Mouse (Mus musculus) kidney, postnatal 25 days (tissue): Measurements from ENCODE around the gene Apbb1.

Source experiments
- DNase-seq, 2 experiments: peaks; one replicate each; pipeline ENCODE4 v3.0.0; 2021; ENCODE audit warnings: mixed read lengths in 2 of 2

The Apbb1 gene

DNA sequence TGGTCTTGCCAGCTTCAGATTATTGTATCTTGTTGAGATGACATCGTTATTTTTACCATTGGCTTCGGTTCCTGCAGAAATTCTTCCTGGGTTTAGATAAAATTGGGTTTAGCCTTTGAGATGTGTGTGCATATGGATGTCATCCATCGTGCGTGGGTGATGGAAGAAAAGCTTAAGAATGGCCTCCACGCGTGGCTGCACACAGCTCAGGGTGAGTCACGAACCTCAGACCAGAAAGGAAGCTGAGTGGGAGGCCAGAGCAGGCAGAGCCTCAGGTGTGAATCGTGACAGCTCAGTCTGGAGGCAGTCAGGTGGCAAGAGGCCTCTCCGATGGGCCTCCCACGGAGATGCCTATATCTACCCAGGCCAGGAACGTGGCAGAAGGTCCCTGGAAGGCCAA, 62.1 kb downstream of the Apbb1 start:
- DNase-seq = no peak

DNA sequence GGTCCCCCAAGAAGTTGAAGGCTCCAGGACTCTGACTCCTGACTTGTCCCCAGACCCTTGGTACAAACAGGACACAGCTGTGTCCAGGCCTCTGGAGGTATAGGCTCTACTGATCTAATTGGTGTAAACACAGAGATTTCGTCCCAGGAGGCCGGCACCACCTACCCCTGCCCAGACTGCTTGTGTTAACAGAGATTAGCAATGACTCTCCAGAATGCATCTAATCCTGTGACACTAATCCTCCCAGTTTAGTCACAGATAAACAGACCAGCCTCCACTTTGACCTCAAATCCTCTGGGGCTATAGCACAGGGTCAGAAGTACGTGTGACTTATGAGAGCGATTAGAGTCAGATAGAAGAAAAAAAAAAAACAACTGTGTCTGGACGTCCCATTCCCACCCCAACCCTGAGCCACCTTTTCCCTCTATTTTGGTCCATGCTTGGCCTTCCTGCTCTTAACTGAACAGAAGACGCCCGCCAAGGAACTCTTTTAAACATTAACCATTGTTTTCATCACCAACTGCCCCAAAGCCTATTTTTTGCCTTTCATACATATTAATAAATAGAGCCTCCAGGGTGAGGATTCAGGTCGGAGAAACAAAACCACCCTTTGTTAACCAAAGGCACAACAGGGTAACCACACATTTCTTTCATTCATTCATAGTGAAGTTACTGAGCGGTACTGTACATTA, 64.6 kb downstream of the Apbb1 start:
- peak in 1 of 2 experiments; percentile 23 for DNase-seq

DNA sequence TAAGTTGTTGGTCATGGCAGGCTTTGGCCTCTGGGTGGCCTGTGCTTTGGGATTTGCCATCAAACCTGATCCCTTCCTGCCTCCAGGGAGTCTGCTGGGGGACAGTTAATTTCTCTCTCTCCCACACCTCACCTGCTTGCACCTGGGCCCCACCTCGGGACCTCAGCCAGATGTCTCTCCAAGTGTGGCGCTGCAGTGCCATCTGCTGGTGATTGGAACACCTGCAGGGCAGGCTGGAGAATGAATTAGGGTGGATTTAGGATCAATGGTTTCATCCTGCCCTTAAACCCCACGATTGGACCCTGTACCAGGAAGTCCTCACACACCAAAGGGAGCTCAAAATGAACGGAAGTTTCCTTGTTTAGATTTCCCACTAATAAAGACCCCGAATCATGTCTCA, 66.3 kb downstream of the Apbb1 start:
- peak; percentile 72 to 82 for DNase-seq

DNA sequence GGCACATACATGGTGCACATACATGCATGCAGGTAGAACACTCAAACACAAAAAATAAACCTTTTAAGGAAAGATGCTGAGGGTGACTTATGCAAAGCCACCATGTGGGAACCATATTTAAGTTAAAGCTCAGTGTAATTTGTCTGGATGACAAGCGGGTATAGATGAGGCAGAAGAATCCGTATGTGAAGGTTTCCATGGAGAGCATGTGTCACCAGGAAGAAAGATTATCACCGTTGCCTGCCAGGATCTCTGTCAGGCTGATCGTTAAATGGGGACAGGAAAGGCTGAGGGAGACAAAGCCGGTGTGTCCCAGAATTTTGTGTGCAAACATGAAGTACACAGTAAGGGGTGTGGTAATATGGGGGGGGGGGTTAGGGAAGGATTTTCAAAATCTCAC, 66.9 kb downstream of the Apbb1 start:
- DNase-seq = no peak

DNA sequence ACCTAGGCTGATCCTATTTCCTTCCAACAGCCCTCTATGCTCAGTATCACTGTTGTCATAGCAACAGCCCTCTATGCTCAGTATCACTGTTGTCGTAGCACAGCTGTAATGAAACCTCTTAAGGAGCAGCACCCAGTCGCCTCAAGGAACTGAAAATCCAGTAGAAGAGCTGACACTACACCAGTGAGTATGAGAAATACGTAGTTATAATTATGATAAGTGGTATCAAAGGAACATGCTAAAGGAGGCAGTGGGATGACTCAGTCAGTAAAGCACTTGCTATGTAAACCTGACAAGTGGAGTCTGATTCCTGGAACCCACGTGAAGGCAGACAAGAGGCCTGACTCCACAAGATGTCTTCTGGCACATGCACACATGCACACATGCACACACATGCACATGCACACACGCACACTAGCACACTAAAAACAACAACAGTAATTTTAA, 67.6 kb downstream of the Apbb1 start:
- DNase-seq = no peak

DNA sequence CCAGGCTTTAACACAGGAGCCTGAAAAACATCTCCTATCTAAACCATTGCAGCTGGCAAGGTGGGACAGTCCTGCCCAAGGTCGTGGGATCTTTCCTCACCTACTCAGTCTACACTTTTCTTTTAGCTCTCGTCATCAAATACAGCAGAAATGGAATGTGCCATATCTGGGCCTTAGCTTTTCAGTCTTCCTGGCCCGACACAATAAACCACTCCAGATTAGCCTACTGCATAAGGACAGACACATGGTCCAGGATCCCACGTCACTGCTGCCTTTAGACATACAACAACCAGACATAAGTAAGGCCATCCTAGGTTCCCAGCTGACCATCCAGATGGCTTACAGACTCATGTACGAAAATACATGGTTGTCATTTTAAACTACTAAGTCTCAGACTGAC, 71.3 kb downstream of the Apbb1 start:
- DNase-seq = no peak
